Mouse (Mus musculus): ENCODE data around the gene Rab11fip3. TPM values are rescaled to one million over a fixed set of nuclear protein-coding genes. Genes with fewer than 3 reads are reported as not detected.

Gene Rab11fip3
- polyA plus RNA-seq, 1 experiment from 2014 or later: 7.6 TPM

DNA sequence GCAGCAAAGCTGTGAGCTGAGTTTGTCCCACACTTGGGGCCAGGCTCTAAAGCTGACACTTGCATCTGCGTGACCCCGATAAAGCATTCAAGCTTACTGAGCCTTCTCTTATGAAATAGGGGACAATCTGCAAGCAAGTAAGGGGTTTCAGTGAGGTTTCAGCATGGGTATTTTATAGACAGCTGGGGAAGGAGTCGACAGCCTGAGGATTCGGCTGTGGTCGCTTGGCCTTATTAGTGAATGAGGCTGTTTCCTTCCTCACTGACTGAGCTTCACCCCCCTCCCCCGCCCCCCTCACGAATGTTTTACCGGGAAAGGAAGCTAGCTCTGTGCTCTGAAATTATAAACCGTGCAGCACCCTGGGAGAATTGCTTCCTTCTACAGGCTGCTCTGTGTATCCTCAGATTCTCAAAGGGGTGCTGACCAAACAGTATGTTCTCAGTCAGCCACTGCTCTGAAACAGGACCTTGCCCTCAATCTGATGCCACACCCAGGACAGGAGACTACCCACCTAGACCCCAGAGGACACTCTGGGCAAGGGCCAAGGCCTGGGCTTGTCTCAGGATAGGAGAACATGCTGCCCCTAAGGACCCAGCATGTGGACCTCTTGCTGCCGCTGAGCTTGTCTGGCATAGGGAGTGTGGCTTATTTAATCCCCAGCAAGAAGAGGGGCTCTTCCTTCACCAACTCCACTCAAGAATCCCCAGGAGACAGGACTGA lies 63.5 kb downstream of the Rab11fip3 start:
- no peak for ATAC-seq (replicated peaks; ENCODE audit: low FRiP score)
- Histone ChIP-seq H3K9me3 (ENCODE audit: control insufficient read depth, low read length) (no peaks in the 10 kb centered on the region), H3K9ac (ENCODE audit: low read depth, low read length) (no peak overlapping the region), H3K4me3 (ENCODE audit: low read depth, low read length) (no peak overlapping the region), H3K27me3 (replicated peaks; ENCODE audit: control insufficient read depth, insufficient read depth, low read length) (no peaks in the 10 kb centered on the region), H3K4me1 (replicated peaks; ENCODE audit: control insufficient read depth, insufficient read depth, low read length) (peaks cover 38% of the 10 kb centered on the region), H3K36me3 (ENCODE audit: control insufficient read depth, insufficient read depth, low read length) (no peaks in the 10 kb centered on the region), H3K4me2 (peak overlapping the region; percentile 10; the same call in 1 of the 2 replicates), H3K27ac (ENCODE audit: low read depth, low read length) (peak overlapping the region; percentile 5; the same call in 1 of the 2 replicates)
- DNase-seq (ENCODE audit: low spot score): no peak
- 50% methylated on average over 10 of the region's 10 CpGs for WGBS

DNA sequence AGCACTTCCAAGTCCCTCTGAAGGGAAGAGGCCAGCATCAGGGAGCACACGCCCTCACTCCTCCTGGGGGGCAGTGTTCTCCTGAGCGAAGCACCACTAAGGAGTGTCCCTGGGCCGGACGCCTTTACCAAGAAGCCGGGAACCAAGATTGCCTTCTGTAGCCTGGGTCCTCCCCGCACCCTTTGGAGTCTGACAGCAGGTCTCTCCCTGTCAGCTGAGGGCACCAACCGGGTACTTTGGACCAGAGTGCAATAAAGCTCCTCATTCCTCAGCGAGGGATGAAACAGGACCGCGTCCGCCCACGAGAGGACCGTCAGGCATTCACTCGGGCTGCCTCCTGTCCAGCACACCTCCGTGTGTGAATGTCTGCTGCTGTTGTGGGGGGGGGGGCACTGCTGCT lies 64.6 kb downstream of the Rab11fip3 start:
- H3K9me3 ChIP-seq (ENCODE audit: control insufficient read depth, low read length): no peaks in the 10 kb centered on the region
- H3K27me3 ChIP-seq (replicated peaks; ENCODE audit: control insufficient read depth, insufficient read depth, low read length): no peaks in the 10 kb centered on the region
- H3K36me3 ChIP-seq (ENCODE audit: control insufficient read depth, insufficient read depth, low read length): no peaks in the 10 kb centered on the region
- ATAC-seq (replicated peaks; ENCODE audit: low FRiP score): no peak
- WGBS: 90% methylated on average over 14 of the region's 15 CpGs
- H3K4me3 ChIP-seq (ENCODE audit: low read depth, low read length): no peak overlapping the region
- H3K4me2 ChIP-seq: no peak overlapping the region
- peaks cover 38% of the 10 kb centered on the region for H3K4me1 ChIP-seq (replicated peaks; ENCODE audit: control insufficient read depth, insufficient read depth, low read length)
- no peak for DNase-seq (ENCODE audit: low spot score)
- no peak overlapping the region for H3K9ac ChIP-seq (ENCODE audit: low read depth, low read length)
- H3K27ac ChIP-seq (ENCODE audit: low read depth, low read length): no peak overlapping the region

DNA sequence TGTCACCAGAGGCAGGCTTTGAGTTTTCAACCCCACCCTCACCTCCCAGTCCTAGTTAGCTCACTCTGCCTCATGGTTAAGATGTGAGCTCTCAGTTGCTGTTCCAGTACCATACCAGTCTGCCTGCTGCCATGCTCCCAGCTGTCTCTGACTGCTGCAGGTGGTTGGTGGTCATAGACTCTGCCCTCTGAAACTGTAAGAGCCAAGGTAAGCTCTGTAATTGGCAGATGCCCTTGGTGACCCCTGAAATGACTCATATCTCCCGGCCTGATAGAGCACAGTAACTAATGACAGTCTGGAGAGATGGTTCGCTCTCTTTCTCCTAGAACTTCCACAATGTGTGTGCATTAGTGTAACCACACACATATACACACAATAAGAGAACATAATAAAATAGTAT lies 65.5 kb downstream of the Rab11fip3 start:
- Histone ChIP-seq H3K27me3 (replicated peaks; ENCODE audit: control insufficient read depth, insufficient read depth, low read length) (no peaks in the 10 kb centered on the region), H3K9ac (ENCODE audit: low read depth, low read length) (no peak overlapping the region), H3K27ac (ENCODE audit: low read depth, low read length) (no peak overlapping the region), H3K4me1 (replicated peaks; ENCODE audit: control insufficient read depth, insufficient read depth, low read length) (peaks cover 29% of the 10 kb centered on the region), H3K4me3 (ENCODE audit: low read depth, low read length) (no peak overlapping the region), H3K9me3 (ENCODE audit: control insufficient read depth, low read length) (no peaks in the 10 kb centered on the region), H3K4me2 (no peak overlapping the region), H3K36me3 (ENCODE audit: control insufficient read depth, insufficient read depth, low read length) (no peaks in the 10 kb centered on the region)
- DNase-seq (ENCODE audit: low spot score) (no peak), ATAC-seq (replicated peaks; ENCODE audit: low FRiP score) (no peak)
- 84% methylated on average over 2 of the region's 2 CpGs for WGBS

DNA sequence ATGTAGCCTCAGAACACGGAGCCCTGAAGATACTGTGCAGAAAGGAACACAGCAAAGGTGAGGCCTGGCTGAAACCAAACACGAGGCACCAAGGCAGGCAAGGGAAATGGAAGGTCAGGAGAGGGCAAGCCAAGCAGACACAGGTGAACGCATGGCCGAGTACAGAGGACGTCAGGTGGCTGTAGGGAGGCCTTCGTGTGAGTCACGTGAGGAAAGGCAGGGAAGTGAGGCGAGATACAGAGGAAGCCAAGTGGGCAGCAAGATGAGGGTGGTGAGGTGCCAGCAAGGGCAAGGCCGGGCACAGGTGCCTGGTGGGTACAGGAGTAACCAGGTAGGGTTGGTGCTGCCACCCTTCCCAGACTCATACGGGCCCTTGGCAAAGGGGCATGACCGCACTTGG lies 70.9 kb downstream of the Rab11fip3 start:
- H3K36me3 ChIP-seq (ENCODE audit: control insufficient read depth, insufficient read depth, low read length): no peaks in the 10 kb centered on the region; the same call in 1 of the 2 replicates
- 89% methylated on average over 11 of the region's 11 CpGs for WGBS
- H3K27me3 ChIP-seq (replicated peaks; ENCODE audit: control insufficient read depth, insufficient read depth, low read length): no peaks in the 10 kb centered on the region
- DNase-seq (ENCODE audit: low spot score): no peak
- no peaks in the 10 kb centered on the region for H3K9me3 ChIP-seq (ENCODE audit: control insufficient read depth, low read length)
- no peak overlapping the region for H3K4me3 ChIP-seq (ENCODE audit: low read depth, low read length)
- H3K27ac ChIP-seq (ENCODE audit: low read depth, low read length): no peak overlapping the region
- no peak for ATAC-seq (replicated peaks; ENCODE audit: low FRiP score)
- H3K9ac ChIP-seq (ENCODE audit: low read depth, low read length): no peak overlapping the region
- H3K4me2 ChIP-seq: no peak overlapping the region
- H3K4me1 ChIP-seq (replicated peaks; ENCODE audit: control insufficient read depth, insufficient read depth, low read length): 0 out of 2 replicates have a peak, but pooled peaks cover under 1% of the 10 kb centered on the region

DNA sequence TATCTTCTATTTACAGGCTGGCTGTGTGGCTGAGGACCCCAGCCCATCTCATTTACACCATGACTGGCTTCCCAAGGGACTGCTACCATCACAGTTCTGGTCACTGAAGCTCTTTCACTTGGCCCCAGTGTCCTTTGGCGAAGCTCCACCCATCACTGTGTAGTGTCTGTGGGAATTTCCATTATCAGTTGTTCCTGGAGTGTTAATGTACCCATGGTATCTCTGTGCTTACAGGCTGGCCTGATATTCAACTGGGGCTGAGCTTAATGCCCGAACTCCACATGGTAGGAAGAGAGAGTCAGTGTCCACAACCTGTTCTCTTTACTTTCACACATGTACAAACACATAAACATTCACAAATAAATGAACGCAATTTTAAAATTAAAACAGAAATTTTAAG lies 75.9 kb downstream of the Rab11fip3 start:
- peaks cover 3% of the 10 kb centered on the region; the same call in 1 of the 2 replicates for H3K36me3 ChIP-seq (ENCODE audit: control insufficient read depth, insufficient read depth, low read length)
- 62% methylated on average over 3 of the region's 3 CpGs for WGBS
- no peaks in the 10 kb centered on the region for H3K9me3 ChIP-seq (ENCODE audit: control insufficient read depth, low read length)
- H3K27me3 ChIP-seq (replicated peaks; ENCODE audit: control insufficient read depth, insufficient read depth, low read length): no peaks in the 10 kb centered on the region
- H3K4me3 ChIP-seq (ENCODE audit: low read depth, low read length): no peak overlapping the region
- H3K9ac ChIP-seq (ENCODE audit: low read depth, low read length): no peak overlapping the region
- H3K4me1 ChIP-seq (replicated peaks; ENCODE audit: control insufficient read depth, insufficient read depth, low read length): peaks cover 8% of the 10 kb centered on the region; the same call in 1 of the 2 replicates
- no peak overlapping the region for H3K4me2 ChIP-seq
- DNase-seq (ENCODE audit: low spot score): no peak
- ATAC-seq (replicated peaks; ENCODE audit: low FRiP score): peak; percentile 61; the same call in 1 of the 2 replicates
- no peak overlapping the region for H3K27ac ChIP-seq (ENCODE audit: low read depth, low read length)

DNA sequence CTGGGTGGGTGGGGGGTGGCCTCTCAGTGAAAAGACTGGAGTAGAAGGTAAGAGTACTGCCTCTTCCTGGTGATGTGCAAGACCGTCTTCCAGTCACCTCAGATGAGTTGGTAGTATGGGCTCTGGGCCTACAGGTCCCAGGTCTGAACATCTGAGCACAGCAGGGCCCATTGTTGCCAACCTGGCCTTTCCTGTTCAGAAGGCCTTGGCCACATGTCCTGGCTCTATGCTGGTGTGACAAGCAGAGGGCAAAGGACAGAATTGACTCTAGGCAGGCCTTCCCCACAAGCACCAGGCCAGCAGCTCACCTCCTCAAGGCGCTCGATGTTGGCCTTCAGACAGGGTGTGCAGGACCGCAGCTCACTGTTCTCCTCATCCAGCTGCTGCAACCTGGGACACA lies 77.1 kb downstream of the Rab11fip3 start:
- Histone ChIP-seq H3K9ac (ENCODE audit: low read depth, low read length) (no peak overlapping the region), H3K27me3 (replicated peaks; ENCODE audit: control insufficient read depth, insufficient read depth, low read length) (no peaks in the 10 kb centered on the region), H3K27ac (ENCODE audit: low read depth, low read length) (no peak overlapping the region), H3K9me3 (ENCODE audit: control insufficient read depth, low read length) (no peaks in the 10 kb centered on the region), H3K4me2 (no peak overlapping the region), H3K4me3 (ENCODE audit: low read depth, low read length) (no peak overlapping the region), H3K4me1 (replicated peaks; ENCODE audit: control insufficient read depth, insufficient read depth, low read length) (peaks cover 8% of the 10 kb centered on the region; the same call in 1 of the 2 replicates), H3K36me3 (ENCODE audit: control insufficient read depth, insufficient read depth, low read length) (peaks cover 3% of the 10 kb centered on the region; the same call in 1 of the 2 replicates)
- ATAC-seq (replicated peaks; ENCODE audit: low FRiP score): no peak
- WGBS: 99% methylated on average over 4 of the region's 4 CpGs
- DNase-seq (ENCODE audit: low spot score): no peak

DNA sequence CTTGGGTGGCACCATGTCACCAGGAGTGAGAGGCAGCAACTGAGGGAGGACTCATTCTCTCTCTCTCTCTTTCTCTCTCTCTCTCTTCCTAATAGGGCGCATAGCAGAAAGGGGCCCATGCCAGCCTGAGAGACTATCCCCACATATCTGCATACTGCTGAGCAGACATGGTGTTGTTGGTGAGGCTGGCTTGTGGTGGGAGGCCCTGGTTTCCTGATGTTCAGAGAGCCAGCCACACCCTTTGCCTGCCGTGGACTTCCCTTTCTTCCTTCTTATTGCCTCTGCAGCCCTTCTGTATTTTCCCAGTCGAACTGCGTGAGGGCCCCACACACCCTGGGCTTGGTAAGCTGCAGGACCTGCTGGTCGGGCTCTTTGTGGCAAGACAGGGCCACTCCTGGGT lies 79.0 kb downstream of the Rab11fip3 start:
- no peak for ATAC-seq (replicated peaks; ENCODE audit: low FRiP score)
- Histone ChIP-seq H3K4me1 (replicated peaks; ENCODE audit: control insufficient read depth, insufficient read depth, low read length) (peaks cover 8% of the 10 kb centered on the region; the same call in 1 of the 2 replicates), H3K9me3 (ENCODE audit: control insufficient read depth, low read length) (no peaks in the 10 kb centered on the region), H3K4me3 (ENCODE audit: low read depth, low read length) (no peak overlapping the region), H3K27ac (ENCODE audit: low read depth, low read length) (no peak overlapping the region), H3K9ac (ENCODE audit: low read depth, low read length) (no peak overlapping the region), H3K4me2 (peak overlapping the region; percentile 11; the same call in 1 of the 2 replicates), H3K27me3 (replicated peaks; ENCODE audit: control insufficient read depth, insufficient read depth, low read length) (no peaks in the 10 kb centered on the region), H3K36me3 (ENCODE audit: control insufficient read depth, insufficient read depth, low read length) (peaks cover 3% of the 10 kb centered on the region; the same call in 1 of the 2 replicates)
- DNase-seq (ENCODE audit: low spot score): no peak
- 44% methylated on average over 5 of the region's 5 CpGs for WGBS

DNA sequence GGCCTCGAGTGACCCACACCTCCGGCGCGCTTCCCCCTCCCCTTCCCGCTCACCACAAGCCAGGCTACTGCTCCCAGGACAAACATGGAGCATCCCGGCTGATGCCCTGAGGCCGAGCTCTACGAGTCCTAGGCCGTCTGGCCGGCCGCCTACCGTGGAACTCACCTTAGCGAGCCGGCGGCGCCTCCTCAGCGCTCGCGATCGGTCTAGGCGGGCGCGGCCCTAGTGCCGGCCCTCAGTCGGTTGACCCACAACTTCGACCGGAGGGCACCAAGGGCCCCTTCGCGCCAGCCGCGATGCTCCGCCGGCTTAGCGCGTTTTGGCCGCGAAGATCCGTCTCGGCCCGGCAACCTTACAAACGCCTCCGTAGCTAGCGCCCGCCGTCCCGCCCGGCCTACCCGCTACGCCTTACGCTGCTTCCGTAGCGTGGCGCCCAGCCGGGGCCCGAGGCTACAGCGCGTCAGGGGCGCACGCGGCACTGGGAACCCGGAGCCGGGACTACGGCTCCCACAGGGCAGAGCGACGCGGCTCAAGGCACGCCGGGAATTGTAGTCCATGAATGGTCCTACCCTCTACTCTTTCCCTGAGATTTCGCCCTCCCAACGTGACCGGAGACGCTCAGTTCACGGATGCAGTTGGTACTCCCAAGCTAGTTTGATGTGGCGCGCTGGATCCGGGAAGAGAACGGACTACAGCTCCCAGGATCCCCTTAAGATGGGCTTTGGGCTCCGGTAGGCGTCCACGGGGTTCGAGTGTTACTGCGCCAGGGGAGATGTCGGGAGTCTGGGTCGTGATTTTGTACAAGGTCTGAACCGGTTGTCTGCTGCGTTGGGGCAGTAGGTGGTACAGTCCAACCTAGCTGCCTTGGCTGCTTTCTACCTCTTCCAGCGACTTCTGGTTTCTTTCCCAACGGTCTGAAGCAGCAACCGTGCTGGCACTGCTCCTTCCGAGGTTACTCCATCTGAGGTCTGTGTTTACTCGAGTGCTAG lies 83.8 kb downstream of the Rab11fip3 start, which contains the start of gene Capn15:
Gene Capn15 (minus strand): TSS at position 491 of the 989 bp plus-strand sequence.
- ATAC-seq (replicated peaks; ENCODE audit: low FRiP score) (peak; percentile 97), DNase-seq (ENCODE audit: low spot score) (peak; percentile 87)
- H3K27ac ChIP-seq (ENCODE audit: low read depth, low read length): peak within 1 kb of the TSS; percentile 79
- WGBS: under 1% methylated on average over 91 of the region's 91 CpGs
- H3K36me3 ChIP-seq (ENCODE audit: control insufficient read depth, insufficient read depth, low read length): no peaks in the 10 kb centered on the region; the same call in 1 of the 2 replicates
- H3K9ac ChIP-seq (ENCODE audit: low read depth, low read length): peak within 1 kb of the TSS; percentile 94
- H3K27me3 ChIP-seq (replicated peaks; ENCODE audit: control insufficient read depth, insufficient read depth, low read length): no peaks in the 10 kb centered on the region
- H3K4me1 ChIP-seq (replicated peaks; ENCODE audit: control insufficient read depth, insufficient read depth, low read length): peaks cover 27% of the 10 kb centered on the region
- H3K4me2 ChIP-seq: peak within 1 kb of the TSS; percentile 95
- no peaks in the 10 kb centered on the region for H3K9me3 ChIP-seq (ENCODE audit: control insufficient read depth, low read length)
- H3K4me3 ChIP-seq (ENCODE audit: low read depth, low read length): peak within 1 kb of the TSS; percentile 93
